Mouse (Mus musculus): Measurements from ENCODE around the gene Atp9a. TPM values are rescaled to one million over a fixed set of nuclear protein-coding genes. Genes with fewer than 3 reads are reported as not detected.

Atp9a gene
- total and polyA plus RNA-seq, 3 experiments = not detected

DNA sequence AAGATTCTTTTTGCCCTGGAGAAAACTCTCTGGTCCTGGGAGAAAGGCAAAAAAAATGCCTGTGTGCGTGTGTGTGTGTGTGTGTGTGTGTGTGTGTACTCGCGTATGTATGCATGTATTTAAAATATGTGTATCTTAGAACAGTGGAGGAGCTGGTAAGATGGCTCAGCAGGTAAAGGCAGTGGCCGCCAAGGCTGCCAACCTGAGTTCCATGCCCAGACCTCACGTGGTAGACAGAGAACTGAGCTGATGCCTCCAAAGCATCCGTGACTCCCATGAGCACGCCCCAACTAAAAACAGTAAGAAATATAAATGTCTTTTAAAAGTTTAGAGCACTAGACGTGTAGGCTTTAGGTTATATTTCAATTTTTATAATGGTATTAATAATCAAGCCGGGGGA, 70.5 kb downstream of the Atp9a start:
- no peak for DNase-seq (ENCODE audit: low read depth, low spot score)
- no peaks in the 10 kb centered on the region for H3K9me3 ChIP-seq (replicated peaks; ENCODE audit: insufficient read depth, low read length)
- H3K79me2 ChIP-seq (ENCODE audit: control insufficient read depth, insufficient read depth, low read length, poor library complexity) = no peaks in the 10 kb centered on the region
- TF ChIP-seq CTCF (IDR thresholded peaks at IDR 0.05 in 2 of 3, conservative IDR thresholded peaks at IDR 0.05 in 1 of 3; ENCODE audit: control insufficient read depth in 1 of 3, insufficient read depth in 1 of 3, low read depth in 2 of 3, low read length in 3 of 3, poor library complexity in 1 of 3, severe bottlenecking in 1 of 3) (no peak), HCFC1 (IDR thresholded peaks at IDR 0.05; ENCODE audit: low read depth, low read length) (no peak), ZC3H11A (IDR thresholded peaks at IDR 0.05; ENCODE audit: low read depth, low read length) (no peak), ELF1 (IDR thresholded peaks at IDR 0.05; ENCODE audit: low read depth, low read length) (no peak), MAX (IDR thresholded peaks at IDR 0.05; ENCODE audit: low read length) (no peak), ETS1 (IDR thresholded peaks at IDR 0.05; ENCODE audit: low read depth, low read length) (no peak), CHD1 (IDR thresholded peaks at IDR 0.05; ENCODE audit: low read depth, low read length) (no peak), MAZ (IDR thresholded peaks at IDR 0.05; ENCODE audit: low read depth, low read length) (no peak), ZMIZ1 (IDR thresholded peaks at IDR 0.05; ENCODE audit: low read depth, low read length) (no peak), MXI1 (IDR thresholded peaks at IDR 0.05; ENCODE audit: low read depth, low read length) (no peak), SMC3 (IDR thresholded peaks at IDR 0.05; ENCODE audit: low read depth, low read length) (no peak), NELFE (IDR thresholded peaks at IDR 0.05; ENCODE audit: low read depth, low read length) (no peak), USF2 (IDR thresholded peaks at IDR 0.05; ENCODE audit: borderline replicate concordance in 1 of 2, insufficient read depth in 1 of 2, low read depth in 1 of 2, low read length in 2 of 2) (no peak), POLR2A (IDR thresholded peaks at IDR 0.05; ENCODE audit: control insufficient read depth in 1 of 2, insufficient read depth in 1 of 2, low read depth in 1 of 2, low read length in 2 of 2, poor library complexity in 1 of 2) (no peak), BHLHE40 (IDR thresholded peaks at IDR 0.05; ENCODE audit: borderline replicate concordance, low read depth, low read length) (no peak), ZKSCAN1 (IDR thresholded peaks at IDR 0.05; ENCODE audit: low read depth, low read length) (no peak), GABPA (IDR thresholded peaks at IDR 0.05; ENCODE audit: low read depth, low read length) (no peak)
- H3K27ac ChIP-seq (ENCODE audit: control insufficient read depth, low read depth, low read length) = no peak overlapping the region
- H3K4me3 ChIP-seq (ENCODE audit: control insufficient read depth in 1 of 2, insufficient read depth in 1 of 2, low read depth in 2 of 2, low read length in 2 of 2) = no peak overlapping the region
- H3K27me3 ChIP-seq (ENCODE audit: control insufficient read depth in 1 of 2, insufficient read depth in 2 of 2, low read length in 2 of 2) = no peaks in the 10 kb centered on the region; a peak in 1 of 4 replicates
- H3K9ac ChIP-seq (ENCODE audit: control insufficient read depth, low read depth, low read length, poor library complexity, severe bottlenecking) = no peak overlapping the region
- no peaks in the 10 kb centered on the region for H3K4me1 ChIP-seq (ENCODE audit: control insufficient read depth in 1 of 2, insufficient read depth in 2 of 2, low read length in 2 of 2)
- H3K36me3 ChIP-seq (ENCODE audit: control insufficient read depth in 1 of 2, insufficient read depth in 2 of 2, low read length in 2 of 2) = no peaks in the 10 kb centered on the region

DNA sequence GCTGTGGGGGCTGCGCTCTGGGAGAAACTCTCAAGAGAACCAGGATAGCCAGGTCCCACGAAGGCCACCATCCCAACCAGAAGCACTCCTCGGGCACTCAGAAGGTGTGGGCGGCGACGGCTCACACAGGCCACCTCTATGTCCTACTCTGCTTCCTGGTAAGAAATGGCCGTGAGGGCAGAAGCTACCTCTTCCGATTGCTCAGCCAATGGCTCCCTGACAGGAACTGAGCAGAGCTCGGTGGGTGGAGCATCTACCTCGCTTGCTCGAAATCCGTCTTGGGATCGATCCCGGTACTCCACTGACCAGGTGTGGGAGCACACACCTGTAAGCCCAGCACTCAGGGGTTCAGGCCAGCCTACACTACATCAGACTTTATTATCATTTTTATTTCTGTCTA, 72.0 kb downstream of the Atp9a start:
- Histone ChIP-seq H3K27ac (ENCODE audit: control insufficient read depth, low read depth, low read length) (no peak overlapping the region), H3K9ac (ENCODE audit: control insufficient read depth, low read depth, low read length, poor library complexity, severe bottlenecking) (no peak overlapping the region), H3K79me2 (ENCODE audit: control insufficient read depth, insufficient read depth, low read length, poor library complexity) (no peaks in the 10 kb centered on the region), H3K36me3 (ENCODE audit: control insufficient read depth in 1 of 2, insufficient read depth in 2 of 2, low read length in 2 of 2) (no peaks in the 10 kb centered on the region), H3K9me3 (replicated peaks; ENCODE audit: insufficient read depth, low read length) (no peaks in the 10 kb centered on the region), H3K4me1 (ENCODE audit: control insufficient read depth in 1 of 2, insufficient read depth in 2 of 2, low read length in 2 of 2) (no peaks in the 10 kb centered on the region), H3K27me3 (ENCODE audit: control insufficient read depth in 1 of 2, insufficient read depth in 2 of 2, low read length in 2 of 2) (no peaks in the 10 kb centered on the region), H3K4me3 (ENCODE audit: control insufficient read depth in 1 of 2, insufficient read depth in 1 of 2, low read depth in 2 of 2, low read length in 2 of 2) (no peak overlapping the region)
- TF ChIP-seq MYB (IDR thresholded peaks at IDR 0.05; ENCODE audit: low read depth, low read length) (no peak), E2F4 (IDR thresholded peaks at IDR 0.05; ENCODE audit: borderline replicate concordance, low read depth, low read length) (no peak), MAX (IDR thresholded peaks at IDR 0.05; ENCODE audit: low read length) (no peak), RCOR1 (IDR thresholded peaks at IDR 0.05; ENCODE audit: low read depth, low read length) (no peak), RAD21 (IDR thresholded peaks at IDR 0.05; ENCODE audit: low read depth, low read length) (no peak), SMC3 (IDR thresholded peaks at IDR 0.05; ENCODE audit: low read depth, low read length) (no peak), ZNF384 (IDR thresholded peaks at IDR 0.05; ENCODE audit: low read depth, low read length) (no peak), TAL1 (IDR thresholded peaks at IDR 0.05; ENCODE audit: low read length) (no peak), MYC (IDR thresholded peaks at IDR 0.05; ENCODE audit: low read depth, low read length) (no peak)
- DNase-seq (ENCODE audit: low read depth, low spot score) = no peak

Measured in MEL (cell line).